Mouse (Mus musculus): ENCODE measurements at regions not wholly inside any gene's neighbourhood (a gene's known extent, or its start where the extent isn't known, plus 50 kb on each side); places are given as distances from the start of the nearest gene placed in this dataset.
A peak's percentile ranks its signal among the peaks of the same experiment; 100 is the strongest.
"Not testable (repeated sequence)": the region's sequence is repeated elsewhere in the genome, so short reads cannot be mapped to it uniquely, and the experiment has no call there.

GRCm38 (mm10) chr5:22670296-22670695 is 75.6 kb upstream of the Lhfpl3 start:
- no peak for DNase-seq

- DNase-seq, result peak; percentile 15
Measured at GRCm38 (mm10) chr5:22641233-22641632, 91.0 kb upstream of the Orc5 start.

- not testable (repeated sequence) for DNase-seq
Measured at GRCm38 (mm10) chr5:22616989-22617388, 66.8 kb upstream of the Orc5 start.
